Mouse (Mus musculus) WW6 (cell line): ENCODE data around the gene Slx1b.
"Not testable (repeated sequence)": the region's sequence is repeated elsewhere in the genome, so short reads cannot be mapped to it uniquely, and the experiment has no call there.

Experiments
- DNase-seq: peaks from one replicate; pipeline ENCODE4 v3.0.0-alpha.2; 2013; ENCODE audit warnings: low read depth, low spot score

Slx1b gene

GRCm38 (mm10) chr7:126702861-126703756 lies 7.5 kb upstream of the Slx1b start:
- no peak for DNase-seq

GRCm38 (mm10) chr7:126702358-126702757 lies 6.8 kb upstream of the Slx1b start:
- DNase-seq, result no peak

DNA sequence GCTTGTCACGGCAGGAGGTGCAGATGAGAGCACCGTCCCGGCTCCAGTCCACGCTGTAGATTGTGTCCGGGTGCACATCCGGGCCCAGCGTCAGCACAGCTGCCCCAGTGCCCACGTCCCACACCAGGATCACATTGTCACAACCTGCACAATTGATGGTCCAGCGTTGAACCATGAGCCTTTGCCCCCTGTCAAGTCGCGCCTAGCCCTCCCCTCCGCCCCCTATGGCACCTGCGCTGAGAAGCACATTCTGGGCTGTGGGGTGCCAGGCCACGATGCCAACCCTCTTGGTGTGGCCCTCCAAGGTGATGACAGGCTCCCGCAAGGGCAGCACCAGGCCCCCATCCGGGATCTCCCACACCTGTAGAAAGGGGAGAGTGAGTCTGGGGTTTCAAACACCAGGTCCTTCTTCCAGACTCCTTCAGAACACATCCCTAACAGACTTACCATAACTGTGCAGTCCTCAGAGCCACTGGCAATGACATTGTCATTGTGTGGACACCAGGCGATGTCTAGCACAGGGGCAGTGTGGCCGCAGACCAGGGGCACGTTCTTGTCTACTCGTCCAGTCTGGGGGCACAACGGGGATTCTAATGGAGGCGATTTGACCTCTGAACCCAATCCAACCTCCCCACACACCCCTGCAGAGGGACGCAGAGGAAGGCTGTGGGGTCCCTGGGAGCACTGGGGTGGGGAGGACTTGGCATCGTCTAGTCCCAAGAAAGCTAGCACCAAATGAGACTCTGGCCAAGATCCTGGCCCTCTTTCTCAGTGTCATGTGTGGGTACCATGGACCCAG lies 6.2 kb upstream of the Slx1b start:
- no peak for DNase-seq

DNA sequence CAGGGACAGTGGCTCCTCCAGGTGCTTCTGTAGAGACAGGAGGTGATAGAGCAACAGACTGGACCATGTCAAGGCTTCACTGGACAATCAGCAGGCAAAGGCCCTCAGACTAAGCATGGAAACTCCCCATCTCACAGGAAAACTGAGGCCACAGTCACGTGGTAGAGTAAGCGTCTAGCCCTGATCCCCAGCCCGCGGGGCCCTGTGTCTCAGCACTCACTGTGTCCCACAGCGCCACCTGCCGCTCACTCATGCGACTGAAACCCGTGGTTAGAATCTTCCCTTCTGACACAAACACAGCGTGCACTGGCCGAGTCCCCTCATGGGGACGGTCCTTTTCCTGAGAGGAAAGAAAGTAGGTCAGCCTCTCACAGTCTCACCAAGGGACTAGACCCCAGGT lies 5.5 kb upstream of the Slx1b start:
- peak; percentile 76 for DNase-seq

DNA sequence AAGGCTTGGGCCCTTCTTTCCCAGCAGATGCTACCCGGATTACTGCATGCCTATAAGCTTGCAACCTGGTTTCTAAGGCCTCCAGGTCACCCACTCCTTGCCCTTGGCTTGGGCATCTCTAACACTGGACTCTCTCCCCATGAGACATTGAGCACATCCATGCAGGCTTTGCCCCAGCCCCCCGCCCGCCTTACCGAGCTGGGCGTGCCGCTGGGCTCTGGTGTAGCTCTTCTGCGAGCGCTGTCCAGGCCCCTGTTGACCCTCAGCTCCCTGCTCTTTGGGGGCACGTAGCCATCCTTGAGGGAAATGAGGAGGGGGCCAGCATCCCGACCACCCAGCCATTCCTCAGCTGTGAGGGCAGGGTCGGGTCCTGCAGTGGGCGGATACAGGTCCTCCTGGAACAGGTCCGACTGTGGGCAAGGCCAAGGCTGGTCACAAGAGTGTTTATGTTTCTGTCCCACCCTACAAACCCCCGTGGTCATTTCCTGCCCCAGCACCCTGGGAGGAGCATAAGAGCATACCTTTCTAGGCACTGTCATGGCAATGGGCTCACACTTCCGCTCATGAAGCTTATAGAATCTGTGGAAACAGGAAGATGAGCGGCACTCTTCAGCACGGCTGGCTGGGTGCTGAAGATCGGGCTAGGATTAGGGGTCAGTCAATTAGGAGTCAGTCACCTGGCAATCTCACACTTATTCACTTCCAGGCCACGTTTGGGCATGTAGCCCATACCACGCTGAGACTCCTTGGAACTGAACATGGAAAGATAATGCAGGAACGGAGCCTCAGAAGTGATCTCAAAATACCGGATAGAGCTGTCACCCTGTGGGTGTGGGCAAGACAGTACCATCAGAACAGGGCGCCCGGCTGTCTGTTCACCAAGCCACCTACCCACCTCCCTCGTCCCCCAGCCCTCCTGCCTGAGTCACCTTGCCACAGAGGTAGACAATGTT lies 4.8 kb upstream of the Slx1b start:
- DNase-seq, result no peak

GRCm38 (mm10) chr7:126697838-126698237 lies 2.3 kb upstream of the Slx1b start:
- no peak for DNase-seq

GRCm38 (mm10) chr7:126696886-126697285 lies 1.3 kb upstream of the Slx1b start:
- no peak for DNase-seq

- DNase-seq, result no peak
These were observed 719 bp upstream of the Slx1b start for GRCm38 (mm10) chr7:126696303-126696702.

GRCm38 (mm10) chr7:126695210-126695611 lies 373 bp downstream of the Slx1b start, which contains the start of gene Bola2:
TSS of gene Bola2 (plus strand) at chr7:126695401.
- no peak for DNase-seq

DNA sequence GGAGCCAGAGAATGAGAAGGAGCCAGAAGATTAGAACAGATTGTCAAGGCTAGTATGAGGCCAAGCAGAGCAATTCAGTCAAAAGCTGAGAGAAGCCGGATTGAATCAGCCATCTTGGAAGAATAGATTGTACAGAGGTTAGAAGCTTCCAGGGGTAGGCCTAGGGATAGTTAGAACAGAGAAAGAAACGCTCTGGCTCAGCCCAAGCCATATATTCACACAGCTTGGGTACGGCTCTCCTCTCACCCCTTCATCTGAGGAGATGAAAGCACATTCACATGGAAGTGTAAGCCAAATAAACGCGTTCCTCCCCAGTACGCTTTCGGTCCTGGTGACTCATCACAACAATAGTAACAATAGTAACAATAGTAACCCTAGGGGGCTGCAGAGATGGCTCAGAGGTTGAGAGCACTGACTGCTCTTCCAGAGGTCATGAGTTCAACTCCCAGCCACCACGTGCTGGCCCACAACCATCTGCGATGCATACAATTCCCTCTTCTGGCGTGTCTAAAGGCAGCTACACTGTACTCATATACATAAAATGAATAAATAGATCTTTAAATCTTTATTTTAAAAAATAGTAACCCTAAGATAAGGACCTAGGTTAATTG lies 1.0 kb downstream of the Slx1b start:
- DNase-seq, result no peak

DNA sequence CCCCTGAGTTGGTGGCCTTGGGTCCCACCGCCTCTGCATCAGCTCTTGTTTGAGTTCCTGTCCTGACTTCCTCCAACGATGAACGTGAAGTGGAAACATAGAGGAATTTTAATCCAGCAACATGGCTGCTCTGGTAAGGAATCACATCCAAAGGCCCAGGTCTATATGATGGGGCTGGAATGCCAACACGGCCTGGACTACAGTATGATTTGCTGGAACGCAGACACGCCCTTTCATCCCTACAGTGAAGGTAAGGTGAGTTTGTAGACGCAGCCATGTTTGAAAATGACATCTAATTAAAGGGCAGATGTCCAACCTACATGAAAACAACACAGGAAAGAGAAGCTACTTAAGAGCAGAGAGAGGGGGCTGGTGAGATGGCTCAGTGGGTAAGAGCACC lies 1.8 kb downstream of the Slx1b start:
- no peak for DNase-seq

DNA sequence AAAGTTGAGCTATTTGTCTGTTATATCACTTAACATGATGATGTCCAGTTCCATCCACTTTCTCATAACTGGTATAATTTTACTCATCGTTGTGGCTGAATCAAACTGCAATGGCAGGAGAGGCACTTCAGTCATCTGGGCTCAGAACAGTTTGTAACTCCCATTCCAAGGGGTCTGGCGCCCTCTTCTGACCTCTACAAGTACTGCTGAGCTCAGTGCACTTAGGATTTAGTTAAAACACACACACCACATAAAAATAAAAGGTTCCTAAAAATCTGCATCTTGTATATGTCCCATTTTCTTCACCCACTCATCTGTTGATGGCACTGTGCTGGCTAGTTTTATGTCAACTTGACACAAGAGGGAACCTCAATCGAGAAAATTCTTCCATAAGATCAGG lies 2.3 kb downstream of the Slx1b start:
- DNase-seq, result peak; percentile 63

DNA sequence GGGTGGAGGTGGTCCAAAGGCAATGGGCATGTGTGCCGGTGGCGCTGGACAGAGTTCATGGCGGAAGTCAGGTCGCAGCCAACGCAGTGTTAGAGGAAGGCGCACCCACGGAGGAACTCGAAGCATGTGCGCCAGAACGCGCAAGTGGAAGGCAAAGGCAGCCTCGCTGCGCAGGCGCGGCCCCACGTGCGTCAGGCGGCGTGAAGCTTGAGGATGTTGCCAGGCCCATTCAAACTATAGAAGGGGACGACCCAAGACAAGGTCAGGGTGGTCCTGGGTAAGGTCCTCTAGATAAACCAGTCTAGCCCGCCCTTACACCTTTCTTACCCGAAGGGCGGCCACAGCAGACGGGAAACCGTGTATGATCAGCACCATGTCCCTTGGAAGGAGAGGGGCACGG lies 3.2 kb downstream of the Slx1b start:
- no peak for DNase-seq

DNA sequence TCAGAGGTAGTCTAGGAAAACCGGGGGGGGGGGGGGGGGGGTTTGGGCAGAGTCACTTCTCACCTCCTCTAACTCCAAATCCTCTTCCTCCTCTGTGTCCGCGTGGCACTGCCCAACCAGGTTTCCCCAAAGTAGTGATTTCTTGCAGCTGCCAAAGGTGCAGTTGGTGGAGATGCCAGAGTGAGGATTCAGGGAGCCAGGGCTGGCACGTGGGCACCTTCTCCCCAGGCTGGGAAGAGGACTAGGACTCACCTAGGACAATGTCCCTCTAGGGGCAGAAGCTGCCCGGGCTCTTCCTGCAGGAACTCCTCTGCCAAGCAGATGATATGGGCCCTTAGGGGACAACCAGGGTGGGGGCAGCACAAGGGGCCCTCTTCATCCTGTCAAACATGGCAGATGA lies 3.9 kb downstream of the Slx1b start:
- DNase-seq, result no peak

DNA sequence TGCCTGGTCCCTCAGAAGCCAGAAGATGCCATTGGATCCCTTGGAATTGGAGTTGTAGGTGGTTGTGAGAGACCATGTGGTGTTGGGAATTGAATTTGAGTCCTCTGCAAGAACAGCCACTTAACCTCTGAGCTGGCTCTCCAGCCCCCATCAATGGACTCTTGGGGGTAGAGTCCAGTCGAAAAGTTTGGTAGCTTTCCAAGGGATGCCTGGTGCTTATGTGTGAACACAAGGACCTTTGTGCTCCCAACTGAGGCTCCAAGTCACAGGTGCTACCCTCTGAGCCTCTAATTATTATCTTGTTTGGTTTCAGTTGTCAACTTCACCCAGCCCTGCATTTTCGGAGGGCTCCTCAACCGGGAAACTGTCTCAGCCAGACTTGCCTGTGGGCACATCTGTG lies 4.8 kb downstream of the Slx1b start:
- no peak for DNase-seq

GRCm38 (mm10) chr7:126689021-126689420 lies 6.6 kb downstream of the Slx1b start:
- no peak for DNase-seq

GRCm38 (mm10) chr7:126688156-126688555 lies 7.4 kb downstream of the Slx1b start:
- DNase-seq, result not testable (repeated sequence)

DNA sequence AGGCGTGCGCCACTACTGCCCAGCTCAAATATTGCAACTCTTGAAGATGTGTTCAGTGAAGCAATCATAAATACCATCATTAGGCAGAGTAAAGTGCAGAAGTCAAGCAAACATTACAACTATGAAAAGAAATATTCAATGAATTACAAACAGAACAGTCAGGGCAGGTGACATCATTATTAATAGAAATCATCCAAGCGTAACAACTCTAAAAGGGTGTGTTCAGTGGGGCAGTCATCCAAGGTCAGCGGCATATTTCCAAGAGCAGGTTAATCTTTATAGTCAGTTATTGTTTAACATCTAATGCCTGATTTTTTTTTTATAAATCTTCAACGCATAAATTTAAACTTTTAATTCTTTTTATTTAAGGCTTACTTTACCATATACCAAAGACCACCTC lies 14.4 kb downstream of the Slx1b start:
- DNase-seq, result no peak

DNA sequence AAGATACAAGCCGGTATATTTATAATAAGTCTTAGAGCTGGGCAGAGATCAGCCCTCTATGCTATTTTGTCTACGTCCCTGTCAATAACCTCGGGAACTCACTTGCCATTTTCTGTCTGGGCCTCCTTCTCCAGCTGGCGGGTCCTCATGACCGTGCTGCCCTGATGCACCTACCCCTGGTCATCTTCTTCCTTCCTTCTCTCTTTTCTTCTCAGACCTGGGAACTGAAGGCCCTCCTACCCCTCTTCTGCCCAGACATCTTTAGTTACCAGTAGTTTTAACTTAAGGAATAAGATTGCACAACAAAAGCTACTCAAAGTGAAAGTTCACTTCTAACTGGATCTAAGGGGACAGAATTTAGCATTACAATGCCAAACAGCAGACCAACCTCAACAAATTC lies 15.9 kb downstream of the Slx1b start:
- DNase-seq, result no peak

DNA sequence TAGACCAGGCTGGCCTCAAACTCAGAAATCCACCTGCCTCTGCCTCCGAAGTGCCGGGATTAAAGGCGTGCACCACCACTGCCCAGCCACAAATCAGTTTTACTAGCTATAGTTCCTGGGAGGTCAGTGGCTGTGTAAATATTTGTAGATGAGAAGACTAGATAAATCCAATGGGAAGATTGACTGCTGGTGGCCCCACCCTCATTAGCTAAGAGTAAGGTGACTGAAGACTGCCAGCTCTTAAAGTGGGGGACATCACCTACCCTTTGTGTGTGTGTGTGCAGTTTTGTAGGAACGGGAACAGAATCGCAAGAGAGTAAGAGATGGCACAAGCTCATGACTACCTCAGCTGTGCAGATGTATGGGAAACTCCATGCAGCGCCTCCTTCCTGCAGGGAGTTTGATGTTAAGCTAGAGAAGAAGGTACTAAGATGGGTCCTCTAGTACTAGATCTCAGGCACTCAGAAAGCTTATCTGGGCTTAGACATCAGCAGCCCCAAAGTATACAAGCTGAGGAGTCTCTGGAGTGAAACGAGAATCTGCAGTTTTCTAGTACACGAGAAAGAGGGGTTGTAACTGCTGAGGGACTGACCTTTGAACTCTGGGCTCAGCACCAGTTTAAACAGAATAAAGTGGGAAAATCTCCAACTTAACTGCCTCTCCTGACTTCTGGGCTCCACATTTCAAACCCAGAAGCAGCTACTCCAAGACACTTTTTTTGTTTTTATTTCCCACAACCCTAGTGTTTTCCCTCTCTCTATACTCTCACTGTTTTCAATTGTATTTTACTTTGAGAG lies 16.8 kb downstream of the Slx1b start:
- DNase-seq, result no peak
